8 mouse cellular contexts compared by ENCODE assay signal in the genomic region with DNA sequence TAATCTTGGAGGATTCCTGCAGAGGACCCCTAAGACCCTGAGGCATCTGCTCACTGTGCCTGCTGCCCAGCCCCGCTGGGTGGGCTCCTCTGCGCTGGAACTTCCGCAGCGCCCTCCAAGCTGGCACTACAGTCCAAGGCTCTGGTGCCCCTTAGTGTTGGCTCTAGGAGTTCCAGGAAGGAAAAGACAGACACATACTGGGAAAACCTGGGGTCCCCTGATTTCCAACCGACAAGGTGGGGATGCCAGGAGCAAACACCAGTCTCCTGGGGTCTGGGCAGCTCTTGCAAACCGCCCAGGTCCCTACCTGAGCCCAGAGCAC. TPM values are rescaled to one million over a fixed set of nuclear protein-coding genes. Genes with fewer than 3 reads are reported as not detected.
DNase-seq lines count a peak whose midpoint lies in the region; ATAC-seq and TF ChIP-seq lines count a peak whose summit lies in the region.

No protein-coding gene starts in this region.

- ATAC-seq in heart, embryonic 16.5 days (replicated peaks; ENCODE audit: extremely low read depth, insufficient read depth, low FRiP score), result no peak
- no peak for ATAC-seq in intestine, embryonic 14.5 days (replicated peaks; ENCODE audit: low FRiP score, low TSS enrichment, low read depth)
- ATAC-seq in limb, embryonic 15.5 days (ENCODE audit: insufficient number of reproducible peaks, low FRiP score, low TSS enrichment, low read depth), result no peak
- ATAC-seq in stomach, embryonic 15.5 days (ENCODE audit: insufficient read depth, low FRiP score, low read depth), result no peak
- ATAC-seq in CD4-positive, CD25-positive, alpha-beta regulatory T cell, adult 4 months, result no peak

- H3K9ac ChIP-seq in heart, embryonic 16.5 days (ENCODE audit: low read length), result no peak overlapping the region
- H3K9ac ChIP-seq in heart, adult 2 months (ENCODE audit: low read depth, low read length), result no peak overlapping the region
- no peak overlapping the region for H3K9ac ChIP-seq in intestine, embryonic 14.5 days (ENCODE audit: low read length)
- H3K9ac ChIP-seq in limb, embryonic 15.5 days, result no peak overlapping the region
- no peak overlapping the region for H3K9ac ChIP-seq in stomach, embryonic 15.5 days

- 7% methylated on average over 6 of the region's 6 CpGs for WGBS in heart, embryonic 16.5 days
- WGBS in heart, adult 2 months, result 6% methylated on average over 6 of the region's 6 CpGs
- WGBS in embryonic facial prominence, embryonic 10.5 days, result 5% methylated on average over 6 of the region's 6 CpGs
- 4% methylated on average over 6 of the region's 6 CpGs for WGBS in intestine, embryonic 14.5 days
- WGBS in limb, embryonic 15.5 days, result 2% methylated on average over 6 of the region's 6 CpGs
- WGBS in stomach, embryonic 15.5 days, result 9% methylated on average over 6 of the region's 6 CpGs

- TF ChIP-seq POLR2A in heart, adult 2 months (IDR thresholded peaks at IDR 0.05; ENCODE audit: insufficient read depth, low read depth, low read length), result no peak

- H3K27ac ChIP-seq in heart, embryonic 16.5 days (ENCODE audit: low read length), result no peak overlapping the region
- no peak overlapping the region for H3K27ac ChIP-seq in heart, adult 2 months
- H3K27ac ChIP-seq in embryonic facial prominence, embryonic 10.5 days (replicated peaks), result no peak overlapping the region
- H3K27ac ChIP-seq in intestine, embryonic 14.5 days (ENCODE audit: low read depth), result no peak overlapping the region
- H3K27ac ChIP-seq in limb, embryonic 15.5 days, result no peak overlapping the region
- H3K27ac ChIP-seq in stomach, embryonic 15.5 days, result no peak overlapping the region

- H3K4me1 ChIP-seq in heart, embryonic 16.5 days (ENCODE audit: control insufficient read depth, insufficient read depth, low read length), result peaks cover 13% of the 10 kb centered on the region
- H3K4me1 ChIP-seq in heart, adult 2 months (ENCODE audit: control insufficient read depth, insufficient read depth, low read length), result no peaks in the 10 kb centered on the region; the same call in 1 of the 2 replicates
- H3K4me1 ChIP-seq in embryonic facial prominence, embryonic 10.5 days, result peaks cover 22% of the 10 kb centered on the region
- H3K4me1 ChIP-seq in intestine, embryonic 14.5 days (replicated peaks; ENCODE audit: control insufficient read depth, insufficient read depth, low read length), result no peaks in the 10 kb centered on the region
- H3K4me1 ChIP-seq in limb, embryonic 15.5 days, result peaks cover 20% of the 10 kb centered on the region
- H3K4me1 ChIP-seq in stomach, embryonic 15.5 days, result peaks cover 18% of the 10 kb centered on the region

- H3K9me3 ChIP-seq in heart, embryonic 16.5 days (replicated peaks; ENCODE audit: control insufficient read depth, low read length), result 0 out of 2 replicates have a peak, but pooled peaks cover 3% of the 10 kb centered on the region
- no peaks in the 10 kb centered on the region for H3K9me3 ChIP-seq in embryonic facial prominence, embryonic 10.5 days
- H3K9me3 ChIP-seq in intestine, embryonic 14.5 days (ENCODE audit: control insufficient read depth, low read length), result no peaks in the 10 kb centered on the region
- no peaks in the 10 kb centered on the region for H3K9me3 ChIP-seq in limb, embryonic 15.5 days
- H3K9me3 ChIP-seq in stomach, embryonic 15.5 days, result no peaks in the 10 kb centered on the region

- H3K27me3 ChIP-seq in heart, embryonic 16.5 days (ENCODE audit: control insufficient read depth, insufficient read depth, low read length), result peaks cover 39% of the 10 kb centered on the region
- peaks cover 10% of the 10 kb centered on the region for H3K27me3 ChIP-seq in heart, adult 2 months (ENCODE audit: control insufficient read depth, insufficient read depth, low read length)
- peaks cover 55% of the 10 kb centered on the region for H3K27me3 ChIP-seq in embryonic facial prominence, embryonic 10.5 days (replicated peaks; ENCODE audit: low read depth, poor library complexity, severe bottlenecking)
- H3K27me3 ChIP-seq in intestine, embryonic 14.5 days (replicated peaks; ENCODE audit: control insufficient read depth, insufficient read depth, low read length), result peaks cover 48% of the 10 kb centered on the region
- H3K27me3 ChIP-seq in limb, embryonic 15.5 days, result peaks cover 58% of the 10 kb centered on the region
- peaks cover 41% of the 10 kb centered on the region for H3K27me3 ChIP-seq in stomach, embryonic 15.5 days (replicated peaks)

- H3K36me3 ChIP-seq in heart, embryonic 16.5 days (ENCODE audit: control insufficient read depth, insufficient read depth), result no peaks in the 10 kb centered on the region
- no peaks in the 10 kb centered on the region for H3K36me3 ChIP-seq in heart, adult 2 months (ENCODE audit: control insufficient read depth, insufficient read depth, low read length)
- no peaks in the 10 kb centered on the region for H3K36me3 ChIP-seq in embryonic facial prominence, embryonic 10.5 days (replicated peaks)
- H3K36me3 ChIP-seq in intestine, embryonic 14.5 days (ENCODE audit: control insufficient read depth, insufficient read depth, low read length), result no peaks in the 10 kb centered on the region
- H3K36me3 ChIP-seq in limb, embryonic 15.5 days, result no peaks in the 10 kb centered on the region
- no peaks in the 10 kb centered on the region for H3K36me3 ChIP-seq in stomach, embryonic 15.5 days

- peak overlapping the region; percentile 86; the same call in 1 of the 2 replicates for H3K4me2 ChIP-seq in heart, embryonic 16.5 days (ENCODE audit: low read depth, low read length)
- peak overlapping the region; percentile 68 for H3K4me2 ChIP-seq in intestine, embryonic 14.5 days (ENCODE audit: low read length)
- peak overlapping the region; percentile 82 for H3K4me2 ChIP-seq in limb, embryonic 15.5 days
- peak overlapping the region; percentile 88 for H3K4me2 ChIP-seq in stomach, embryonic 15.5 days

- no peak for DNase-seq in heart, adult 2 months
- peak; percentile 26 for DNase-seq in embryonic facial prominence, embryonic 10.5 days (ENCODE audit: low spot score)
- no peak for DNase-seq in intestine, embryonic 14.5 days (ENCODE audit: low spot score)
- DNase-seq in spleen, adult 18-20 months, result no peak

- intact Hi-C loops in heart, adult 2 months (cut with DNase I), result no loop called here

- no peak for TF ChIP-seq EP300 in heart, adult 2 months (IDR thresholded peaks at IDR 0.05; ENCODE audit: insufficient read depth, low read depth, low read length)

- TF ChIP-seq CTCF in heart, adult 2 months (IDR thresholded peaks at IDR 0.05), result no peak

- no peaks in the 10 kb centered on the region for H3K79me2 ChIP-seq in heart, adult 2 months (replicated peaks; ENCODE audit: control insufficient read depth, insufficient read depth, low read length)

- H3K4me3 ChIP-seq in heart, embryonic 16.5 days (ENCODE audit: low read length), result peak overlapping the region; percentile 56; the same call in 1 of the 2 replicates
- H3K4me3 ChIP-seq in heart, adult 2 months, result no peak overlapping the region
- H3K4me3 ChIP-seq in embryonic facial prominence, embryonic 10.5 days, result peak overlapping the region; percentile 73
- H3K4me3 ChIP-seq in intestine, embryonic 14.5 days (ENCODE audit: low read depth, low read length), result no peak overlapping the region
- H3K4me3 ChIP-seq in limb, embryonic 15.5 days, result peak overlapping the region; percentile 46
- H3K4me3 ChIP-seq in stomach, embryonic 15.5 days (replicated peaks), result peak overlapping the region; percentile 44

RNA-seq across cellular contexts. Expression of gene Fam155a, which starts 1.5 kb away (rescaled TPM):
- polyA plus RNA-seq in heart, embryonic 16.5 days (2015; fragmentation: Nextera tagmentation; extraction: Ambion mirVana), result 0.07 TPM in 1 of 2 replicates, not detected in the other
- total RNA-seq in heart, adult 2 months (2021), result not detected
- 0.08 and 0.09 TPM in 2 replicates for polyA plus RNA-seq in heart, adult 2 months (2012; rRNA removed)
- 0.53 and 0.64 TPM in 2 replicates for polyA plus RNA-seq in embryonic facial prominence, embryonic 10.5 days (2016; fragmentation: Nextera tagmentation; extraction: Ambion mirVana)
- polyA plus RNA-seq in intestine, embryonic 14.5 days (2014; fragmentation: Nextera tagmentation; extraction: Ambion mirVana), result 1.7 and 2.1 TPM in 2 replicates
- 0.81 and 1.3 TPM in 2 replicates for polyA plus RNA-seq in limb, embryonic 15.5 days (2015; fragmentation: Nextera tagmentation; extraction: Ambion mirVana)
- polyA plus RNA-seq in stomach, embryonic 15.5 days (2015; fragmentation: Nextera tagmentation; extraction: Ambion mirVana), result 1.2 and 1.9 TPM in 2 replicates
- not detected for polyA plus RNA-seq in CD4-positive, CD25-positive, alpha-beta regulatory T cell, adult 4 months (2017; shearing (Covaris generic))

Comparison
In these comparisons a context has a peak if more than half of its experiments do, and no peak if none do; other contexts are left out.
1. H3K4me3 ChIP-seq: peak in heart, embryonic 16.5 days (single experiment), embryonic facial prominence, embryonic 10.5 days (single experiment), limb, embryonic 15.5 days (single experiment) and stomach, embryonic 15.5 days (single experiment); none in heart, adult 2 months (single experiment) and intestine, embryonic 14.5 days (single experiment).
2. Peak in every context shown above with its lines, with median percentiles within 50 percentile points of each other: H3K4me2 ChIP-seq.